Mouse (Mus musculus): Measurements from ENCODE around the gene Ubxn6.
"Not testable (repeated sequence)": the region's sequence is repeated elsewhere in the genome, so short reads cannot be mapped to it uniquely, and the experiment has no call there.

The Ubxn6 gene

DNA sequence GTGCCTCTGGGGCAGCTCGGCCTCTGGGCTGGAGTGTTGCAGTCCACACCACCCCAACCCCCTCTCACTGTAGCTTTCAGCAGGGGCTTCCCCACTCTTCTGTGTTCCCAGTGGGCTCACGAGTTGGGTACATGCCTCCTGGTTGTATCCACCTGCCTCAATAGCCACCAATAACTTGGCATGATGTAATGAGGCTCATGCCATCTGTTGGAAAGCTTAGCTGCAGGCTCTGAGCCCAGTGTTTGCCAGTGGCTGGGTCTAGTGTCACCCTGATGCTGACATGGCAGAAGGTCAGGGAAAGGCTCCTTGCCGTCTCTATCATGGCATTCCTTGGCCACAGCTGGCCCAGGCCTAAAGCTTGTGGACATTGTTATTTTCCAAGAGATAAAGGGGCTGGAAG, 26.0 kb upstream of the Ubxn6 start:
- no peak for DNase-seq (ENCODE audit: low spot score)

GRCm38 (mm10) chr17:56098711-56099572, 24.1 kb upstream of the Ubxn6 start:
- DNase-seq (ENCODE audit: low spot score) = no peak

- DNase-seq (ENCODE audit: low spot score) = no peak
Measured at GRCm38 (mm10) chr17:56098180-56098579, 23.4 kb upstream of the Ubxn6 start.

DNA sequence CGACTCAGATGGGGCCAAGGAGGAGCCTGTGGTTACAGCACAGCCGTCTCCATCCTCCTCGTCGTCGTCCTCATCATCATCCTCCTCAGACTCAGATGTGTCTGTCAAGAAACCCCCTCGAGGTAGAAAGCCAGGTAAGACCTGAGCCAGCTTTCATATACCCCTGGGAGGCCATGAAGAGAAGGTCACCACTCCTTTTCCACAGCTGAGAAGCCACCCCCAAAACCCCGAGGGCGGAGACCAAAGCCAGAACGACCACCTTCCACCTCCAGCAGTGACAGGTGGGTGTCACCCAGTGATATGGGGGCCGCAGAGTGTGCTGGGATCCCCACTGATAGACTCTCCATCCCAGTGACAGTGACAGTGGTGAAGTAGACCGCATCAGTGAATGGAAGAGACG, 22.1 kb upstream of the Ubxn6 start:
- no peak for DNase-seq (ENCODE audit: low spot score)

GRCm38 (mm10) chr17:56092794-56093193, 18.0 kb upstream of the Ubxn6 start:
- no peak for DNase-seq (ENCODE audit: low spot score)

DNA sequence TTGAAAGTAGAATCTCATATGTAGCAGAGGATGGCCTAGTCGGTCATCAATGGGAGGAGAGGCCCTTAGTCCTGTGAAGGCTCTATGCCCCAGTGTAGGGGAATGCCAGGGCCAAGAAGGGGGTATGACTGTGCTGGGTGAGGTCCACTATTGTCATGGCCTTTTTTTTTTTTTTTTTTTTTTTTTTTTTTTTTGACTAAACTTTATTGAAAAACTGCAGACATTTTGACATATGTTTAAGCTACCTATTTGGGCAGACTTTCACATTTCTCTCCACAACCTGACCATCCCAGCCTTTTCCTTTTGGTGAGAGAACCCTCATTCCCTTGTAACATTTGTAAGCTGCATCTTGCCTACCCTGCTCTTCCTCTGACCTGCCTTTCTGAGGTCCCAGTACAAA, 17.5 kb upstream of the Ubxn6 start:
- DNase-seq (ENCODE audit: low spot score) = no peak

- peak; percentile 71 for DNase-seq (ENCODE audit: low spot score)
Measured at GRCm38 (mm10) chr17:56080781-56081585, 6.2 kb upstream of the Ubxn6 start.

GRCm38 (mm10) chr17:56079921-56080320, 5.1 kb upstream of the Ubxn6 start:
- DNase-seq (ENCODE audit: low spot score) = no peak

GRCm38 (mm10) chr17:56078880-56079795, 4.3 kb upstream of the Ubxn6 start, which contains the start of gene Hdgfl2:
Gene Hdgfl2, plus strand, starts transcription at chr17:56079634.
- peak; percentile 100 for DNase-seq (ENCODE audit: low spot score)

GRCm38 (mm10) chr17:56078361-56078760, 3.5 kb upstream of the Ubxn6 start:
- DNase-seq (ENCODE audit: low spot score) = not testable (repeated sequence)

DNA sequence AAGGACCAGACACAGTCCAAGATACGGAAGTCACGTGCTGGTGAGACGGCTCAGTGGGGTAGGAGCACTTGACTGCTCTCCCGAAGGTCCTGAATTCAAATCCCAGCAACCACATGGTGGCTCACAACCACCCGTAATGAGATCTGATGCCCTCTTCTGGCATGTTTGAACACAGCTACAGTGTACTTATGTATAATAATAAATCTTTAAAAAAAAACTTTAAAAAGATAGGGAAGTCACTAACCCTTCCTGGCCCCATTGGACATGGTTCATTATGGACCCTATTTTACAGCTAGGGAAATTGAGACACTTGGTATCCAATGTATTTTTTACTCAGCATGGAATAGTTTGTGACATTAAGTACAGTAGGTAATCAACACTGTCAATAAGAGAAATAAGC, 2.7 kb upstream of the Ubxn6 start:
- no peak for DNase-seq (ENCODE audit: low spot score)

DNA sequence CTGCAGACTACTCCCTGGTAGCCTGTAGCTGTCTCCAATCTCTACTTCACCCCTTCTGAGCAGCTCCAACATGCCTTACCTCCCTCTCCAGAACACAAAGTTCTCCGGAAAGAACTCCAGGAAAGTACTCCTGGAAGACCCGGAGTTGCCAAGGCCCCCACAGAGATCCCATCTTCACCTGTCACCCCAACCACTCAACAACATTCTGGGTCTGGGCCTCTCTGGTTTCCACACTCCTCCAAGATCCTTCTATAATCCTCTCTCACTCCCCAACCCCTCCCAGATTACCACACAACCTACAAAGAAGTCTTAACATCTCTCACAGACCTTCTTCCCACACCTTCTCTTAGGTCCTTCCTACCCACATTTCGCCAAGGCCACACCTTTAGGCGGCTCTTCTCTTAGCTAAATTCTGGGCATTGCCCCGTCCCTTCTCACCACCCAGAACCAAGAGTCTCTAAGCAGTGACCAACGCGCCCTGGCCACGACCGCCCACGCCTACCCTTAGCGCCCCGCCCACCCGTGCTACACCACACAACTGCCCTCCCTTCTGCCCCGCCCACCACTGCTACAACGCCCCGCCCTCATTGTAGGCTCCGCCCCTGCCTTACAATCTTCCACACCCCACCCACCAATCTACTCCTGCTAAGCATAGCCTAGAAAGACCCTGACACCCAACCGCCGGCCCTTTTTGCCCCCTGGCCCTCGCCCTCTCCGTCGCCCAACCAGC, 566 bp downstream of the Ubxn6 start:
- DNase-seq (ENCODE audit: low spot score) = peak; percentile 96

DNA sequence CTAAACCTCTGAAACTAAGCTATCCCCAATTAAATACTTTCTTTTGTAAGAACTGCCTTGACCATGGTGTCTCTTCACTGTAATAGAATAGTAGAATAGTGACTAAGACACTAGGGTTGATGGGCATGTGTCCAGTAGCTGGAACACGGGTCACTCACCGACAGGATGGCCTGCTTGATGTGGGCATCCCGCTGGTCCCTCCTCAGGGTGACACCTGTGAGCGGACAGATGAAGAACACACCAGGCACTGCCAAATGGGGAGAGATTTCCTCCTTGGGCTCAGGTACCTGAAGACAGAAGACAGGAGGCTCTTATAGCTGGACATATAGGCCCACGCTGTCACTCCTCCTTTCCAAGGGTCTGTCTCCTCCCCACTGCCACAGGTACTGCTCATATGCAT, 2.6 kb downstream of the Ubxn6 start:
- DNase-seq (ENCODE audit: low spot score) = no peak

- no peak for DNase-seq (ENCODE audit: low spot score)
Measured at GRCm38 (mm10) chr17:56071126-56071525, 3.7 kb downstream of the Ubxn6 start.

DNA sequence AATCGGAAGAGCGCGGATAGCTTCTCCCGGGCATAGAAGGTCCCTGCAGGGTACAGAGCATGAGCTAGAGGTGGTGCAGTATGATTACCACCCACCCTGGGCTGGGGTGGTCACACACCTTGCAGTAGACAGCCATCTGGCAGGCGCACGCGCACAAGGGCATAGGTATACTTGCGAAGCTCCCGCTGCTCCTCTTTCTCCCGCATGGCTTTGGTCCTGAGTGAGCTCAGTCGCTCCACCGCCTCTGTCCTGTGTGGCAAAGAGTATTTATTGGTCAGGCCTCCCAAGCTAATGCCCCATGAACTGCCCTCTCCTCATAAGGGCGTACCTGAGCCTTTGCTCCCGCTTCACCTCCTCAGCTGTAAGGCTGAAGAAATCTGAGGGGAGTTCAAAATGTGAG, 5.8 kb downstream of the Ubxn6 start:
- no peak for DNase-seq (ENCODE audit: low spot score)

GRCm38 (mm10) chr17:56066451-56066850, 8.4 kb downstream of the Ubxn6 start:
- DNase-seq (ENCODE audit: low spot score) = no peak

DNA sequence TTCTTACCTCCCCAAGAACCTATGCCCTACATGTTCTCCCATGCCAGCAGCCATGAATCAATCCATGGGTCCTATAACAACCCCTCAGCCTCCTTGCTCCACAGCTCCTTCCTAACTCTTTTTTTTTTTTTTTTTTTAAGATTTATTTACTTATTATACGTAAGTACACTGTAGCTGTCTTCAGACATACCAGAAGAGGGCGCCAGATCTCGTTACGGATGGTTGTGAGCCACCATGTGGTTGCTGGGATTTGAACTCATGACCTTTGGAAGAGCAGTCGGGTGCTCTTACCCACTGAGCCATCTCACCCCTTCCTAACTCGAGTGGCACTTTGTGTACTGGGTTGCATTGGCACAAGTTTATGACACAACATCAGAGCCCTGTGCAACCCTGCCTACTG, 9.1 kb downstream of the Ubxn6 start:
- DNase-seq (ENCODE audit: low spot score) = not testable (repeated sequence)

GRCm38 (mm10) chr17:56062081-56062480, 12.7 kb downstream of the Ubxn6 start:
- no peak for DNase-seq (ENCODE audit: low spot score)

DNA sequence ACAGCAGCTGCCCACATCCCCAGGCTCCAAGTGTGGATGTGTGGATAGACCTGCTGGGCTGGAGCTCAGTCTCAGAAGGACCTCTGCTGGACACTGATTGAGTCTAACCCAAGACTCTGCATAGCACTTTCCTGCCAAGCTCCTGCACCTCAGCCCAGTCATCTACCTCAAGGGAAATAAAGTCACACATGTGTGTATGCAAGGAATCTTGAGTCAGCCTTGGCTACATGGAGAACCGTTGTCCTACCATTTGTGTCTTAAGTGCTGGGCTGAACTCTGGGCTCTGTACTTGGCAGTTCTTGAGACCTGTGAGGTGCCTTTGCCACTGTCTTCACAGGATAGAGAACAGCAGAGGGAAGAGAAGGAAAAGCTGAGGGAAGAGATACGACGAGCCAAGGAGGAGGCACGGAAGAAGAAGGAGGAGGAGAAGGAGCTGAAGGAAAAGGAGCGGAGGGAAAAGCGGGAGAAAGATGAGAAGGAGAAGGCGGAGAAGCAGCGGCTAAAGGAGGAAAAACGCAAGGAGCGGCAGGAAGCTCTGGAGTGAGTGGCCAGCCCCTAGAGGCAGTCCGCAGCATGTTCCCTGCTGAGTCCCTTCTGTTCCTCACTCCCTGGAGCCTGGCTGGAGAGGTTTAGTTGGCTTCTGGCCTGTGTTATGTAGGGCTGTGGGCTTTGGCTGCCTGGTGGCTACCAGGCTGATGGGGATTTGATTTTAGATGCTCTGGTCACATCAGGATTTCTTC, 17.3 kb downstream of the Ubxn6 start:
- DNase-seq (ENCODE audit: low spot score) = no peak

DNA sequence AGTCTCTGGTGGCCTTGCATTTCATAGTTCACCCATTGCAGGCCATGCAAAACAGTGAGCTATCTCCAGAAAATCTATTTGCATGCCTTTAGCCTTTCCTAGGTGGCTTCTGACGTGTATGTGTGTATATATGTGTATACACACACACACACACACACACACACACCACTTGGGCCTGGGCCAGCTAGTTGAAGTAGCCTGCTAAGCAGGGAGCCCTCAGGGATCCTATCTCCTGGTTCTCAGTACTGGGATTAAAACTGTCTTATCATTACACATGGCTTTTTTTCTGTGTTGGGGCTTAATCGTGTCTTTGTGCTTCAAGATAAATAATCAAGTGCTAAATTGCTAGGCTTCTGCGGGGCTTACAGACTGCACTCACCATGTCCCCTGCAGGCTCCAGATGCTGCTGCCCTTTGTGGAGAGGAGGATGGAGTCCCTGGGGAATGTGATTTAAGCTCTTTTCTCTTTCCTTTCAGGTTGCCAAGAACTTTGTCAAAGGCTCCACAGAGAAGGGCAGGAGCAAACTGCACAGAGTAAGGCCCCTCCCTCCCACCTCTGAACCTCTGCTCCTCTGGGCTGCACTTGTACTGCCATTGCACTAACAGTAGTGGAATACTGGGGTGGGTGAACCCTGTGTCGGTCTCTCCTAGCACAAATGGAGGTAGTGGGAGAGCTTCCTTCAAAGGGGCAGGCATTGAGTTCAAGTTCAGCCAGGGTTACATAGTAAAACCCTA, 18.7 kb downstream of the Ubxn6 start:
- no peak for DNase-seq (ENCODE audit: low spot score)

Data from yolk sac, embryonic 10.5 days (tissue).